Mouse (Mus musculus) G1E (cell line): ENCODE results near the gene Gab1. TPM values are rescaled to one million over a fixed set of nuclear protein-coding genes. Genes with fewer than 3 reads are reported as not detected.
A peak's percentile ranks its signal among the peaks of the same experiment; 100 is the strongest.

Experiments used
- ATAC-seq: 2 replicates; pipeline ENCODE4 v1.8.0; 2016; ENCODE audit warnings: mild to moderate bottlenecking; ENCODE audit not compliant: insufficient number of reproducible peaks, poor library complexity, low FRiP score, severe bottlenecking; ENCODE audit errors: extremely low read depth
- DNase-seq: peaks from one replicate; pipeline ENCODE4 v3.0.0; 2012; ENCODE audit warnings: low spot score
- H3K27me3 ChIP-seq: 2 replicates; pipeline ENCODE4 v1.6.1; 2012; ENCODE audit warnings: mild to moderate bottlenecking, low read length, inconsistent platforms; ENCODE audit not compliant: insufficient read depth
- H3K36me3 ChIP-seq: replicated peaks from 2 replicates; pipeline ENCODE3; 2012; ENCODE audit warnings: mild to moderate bottlenecking, inconsistent platforms
- H3K4me1 ChIP-seq: 2 replicates; pipeline ENCODE4 v1.6.1; 2012; ENCODE audit warnings: low read depth, low read length, inconsistent platforms, mixed read lengths; ENCODE audit not compliant: insufficient read depth
- H3K4me3 ChIP-seq: 2 replicates; pipeline ENCODE4 v1.5.1; 2012; ENCODE audit warnings: low read depth, mild to moderate bottlenecking, inconsistent platforms, low read length, moderate library complexity, mixed read lengths
- H3K9me3 ChIP-seq: replicated peaks from 2 replicates; pipeline ENCODE4 v1.6.1; 2012; ENCODE audit warnings: inconsistent platforms
- CTCF ChIP-seq: IDR thresholded peaks from 2 replicates; pipeline ENCODE4 v1.5.1; 2012; ENCODE audit warnings: low read depth, low read length, inconsistent platforms, mixed read lengths
- GATA1 ChIP-seq: IDR thresholded peaks from 2 replicates; pipeline ENCODE4 v1.6.1; 2012; ENCODE audit warnings: borderline replicate concordance, low read length, inconsistent platforms, mixed read lengths
- GATA2 ChIP-seq: IDR thresholded peaks from 2 replicates; pipeline ENCODE4 v1.6.1; 2012; ENCODE audit warnings: low read depth, low read length, inconsistent platforms, borderline replicate concordance
- POLR2AphosphoS5 ChIP-seq: IDR thresholded peaks from 2 replicates; pipeline ENCODE4 v1.6.1; 2012; ENCODE audit warnings: low read depth, low read length, inconsistent platforms; ENCODE audit not compliant: insufficient replicate concordance
- TAL1 ChIP-seq: conservative IDR thresholded peaks from 2 replicates; pipeline ENCODE4 v1.6.1; 2012; ENCODE audit warnings: low read depth, low read length, inconsistent platforms, mixed read lengths
- polyA plus RNA-seq: library from polyadenylated mRNA; stranded (reverse); fragments of >175 nt; gene quantifications from 2 replicates; pipeline ENCODE4 v1.2.3, GENCODE M21; 2012
- total RNA-seq, 2 experiments: library from RNA; stranded (forward) in 1 of 2; stranded (reverse) in 1 of 2; fragments of 200-1000 nt in 1 of 2; fragments of >200 nt in 1 of 2; fragmentation: Nextera tagmentation in 1 of 2; gene quantifications; 2 replicates each; pipeline ENCODE4 v1.2.3; 2014 to 2017

Gab1 gene
- total and polyA plus RNA-seq, 3 experiments, result 2.7 to 20.8 (median 4.4) TPM

DNA sequence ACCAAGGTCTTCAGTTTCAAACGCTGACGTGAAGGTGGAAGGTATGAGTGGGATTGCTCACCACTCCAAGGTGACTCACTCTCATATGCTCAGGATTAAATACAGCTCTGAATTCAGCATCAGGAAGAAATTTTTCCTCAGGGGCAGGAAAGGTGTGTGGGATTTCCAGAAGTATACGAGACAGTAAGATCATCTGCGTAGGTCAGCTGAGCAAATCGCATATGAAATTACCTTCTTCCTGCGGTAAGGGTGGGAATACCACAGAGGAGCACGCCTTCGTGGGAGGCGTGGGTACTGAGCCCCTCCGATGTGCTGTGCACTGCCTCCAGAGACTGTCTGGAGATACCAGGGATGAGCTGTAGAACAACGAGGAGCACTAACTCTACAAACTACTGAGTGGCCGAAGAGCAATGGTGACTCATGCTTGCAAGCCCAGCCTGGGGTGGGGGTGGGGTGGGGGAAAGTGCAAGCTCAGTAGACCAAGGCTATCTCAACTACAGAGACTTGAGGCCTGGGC, 22.4 kb downstream of the Gab1 start:
- no peaks in the 10 kb centered on the region for H3K9me3 ChIP-seq
- DNase-seq, result no peak
- peak; percentile 63 for ATAC-seq
- H3K36me3 ChIP-seq, result peaks cover 3% of the 10 kb centered on the region
- no peaks in the 10 kb centered on the region for H3K27me3 ChIP-seq
- peaks cover 41% of the 10 kb centered on the region for H3K4me1 ChIP-seq
- no peak for TF ChIP-seq POLR2AphosphoS5
- TF ChIP-seq TAL1, result no peak
- no peak for TF ChIP-seq GATA1
- no peak for TF ChIP-seq CTCF
- TF ChIP-seq GATA2, result no peak
- H3K4me3 ChIP-seq, result peak overlapping the region; percentile 59; the same call in 1 of the 2 replicates

GRCm38 (mm10) chr8:80857128-80857527, 23.2 kb downstream of the Gab1 start:
- Histone ChIP-seq H3K4me1 (peaks cover 43% of the 10 kb centered on the region), H3K9me3 (no peaks in the 10 kb centered on the region), H3K4me3 (no peak overlapping the region), H3K36me3 (peaks cover 3% of the 10 kb centered on the region), H3K27me3 (no peaks in the 10 kb centered on the region)
- ATAC-seq (no peak), DNase-seq (no peak)
- TF ChIP-seq CTCF (no peak), GATA2 (no peak), POLR2AphosphoS5 (no peak), GATA1 (no peak), TAL1 (no peak)

- TF ChIP-seq POLR2AphosphoS5, result no peak
- TF ChIP-seq GATA2, result no peak
- TF ChIP-seq CTCF, result no peak
- no peak for TF ChIP-seq TAL1
- no peak for TF ChIP-seq GATA1
- DNase-seq, result no peak
- ATAC-seq, result no peak
- Histone ChIP-seq H3K9me3 (no peaks in the 10 kb centered on the region), H3K27me3 (no peaks in the 10 kb centered on the region), H3K36me3 (peaks cover 3% of the 10 kb centered on the region), H3K4me3 (no peak overlapping the region), H3K4me1 (peaks cover 44% of the 10 kb centered on the region)
These were observed 23.7 kb downstream of the Gab1 start for GRCm38 (mm10) chr8:80856606-80857005.

- H3K9me3 ChIP-seq, result no peaks in the 10 kb centered on the region
- peaks cover 31% of the 10 kb centered on the region for H3K4me1 ChIP-seq
- DNase-seq (no peak), ATAC-seq (no peak)
- H3K27me3 ChIP-seq, result no peaks in the 10 kb centered on the region
- no peak for TF ChIP-seq GATA1
- no peak for TF ChIP-seq TAL1
- TF ChIP-seq GATA2, result no peak
- no peak for TF ChIP-seq CTCF
- no peak for TF ChIP-seq POLR2AphosphoS5
- no peaks in the 10 kb centered on the region for H3K36me3 ChIP-seq
- no peak overlapping the region for H3K4me3 ChIP-seq
These were observed 26.7 kb downstream of the Gab1 start for GRCm38 (mm10) chr8:80853622-80854021.

DNA sequence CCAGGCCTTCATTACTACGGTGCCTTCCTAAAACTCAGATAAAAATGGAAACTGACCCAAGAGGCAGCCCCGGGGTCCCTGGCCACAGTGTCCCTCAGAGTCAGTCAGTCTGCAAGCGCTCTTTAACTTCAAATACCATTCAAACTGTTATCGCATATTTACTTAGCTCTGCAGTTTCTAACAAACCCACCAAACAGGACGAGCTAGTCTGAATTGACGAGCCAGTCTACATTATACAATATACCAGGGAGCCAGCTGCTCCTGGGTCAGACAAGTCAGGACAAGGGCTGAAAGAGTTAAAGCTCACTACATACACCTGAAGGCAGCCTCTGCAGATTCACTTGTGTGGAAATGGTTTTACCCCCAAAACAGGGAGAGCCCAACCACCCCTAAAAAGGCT, 27.1 kb downstream of the Gab1 start:
- Histone ChIP-seq H3K4me1 (peaks cover 28% of the 10 kb centered on the region), H3K4me3 (no peak overlapping the region), H3K9me3 (no peaks in the 10 kb centered on the region), H3K27me3 (no peaks in the 10 kb centered on the region), H3K36me3 (no peaks in the 10 kb centered on the region)
- TF ChIP-seq GATA2 (no peak), CTCF (no peak), GATA1 (no peak), TAL1 (no peak), POLR2AphosphoS5 (no peak)
- no peak for ATAC-seq
- no peak for DNase-seq

GRCm38 (mm10) chr8:80852412-80853165, 27.7 kb downstream of the Gab1 start:
- Histone ChIP-seq H3K9me3 (no peaks in the 10 kb centered on the region), H3K4me3 (no peak overlapping the region), H3K27me3 (no peaks in the 10 kb centered on the region), H3K36me3 (peaks cover under 1% of the 10 kb centered on the region), H3K4me1 (peaks cover 22% of the 10 kb centered on the region)
- DNase-seq (no peak), ATAC-seq (no peak)
- TF ChIP-seq GATA2 (no peak), TAL1 (no peak), CTCF (no peak), GATA1 (no peak), POLR2AphosphoS5 (no peak)
